Mouse (Mus musculus): ENCODE measurements around the gene Cwc25. TPM values are rescaled to one million over a fixed set of nuclear protein-coding genes. Genes with fewer than 3 reads are reported as not detected.
A peak's percentile ranks its signal among the peaks of the same experiment; 100 is the strongest.
"Not testable (repeated sequence)": the region's sequence is repeated elsewhere in the genome, so short reads cannot be mapped to it uniquely, and the experiment has no call there.

Cwc25 gene
- polyA plus RNA-seq, 1 experiment = 8.5 TPM

GRCm38 (mm10) chr11:97796910-97797309 lies 30.6 kb upstream of the Cwc25 start:
- Histone ChIP-seq H3K27ac (ENCODE audit: insufficient read depth, low read depth, low read length) (no peak overlapping the region), H3K4me1 (ENCODE audit: control insufficient read depth, insufficient read depth, low read length) (peaks cover 8% of the 10 kb centered on the region), H3K36me3 (ENCODE audit: control insufficient read depth, insufficient read depth, low read length) (no peaks in the 10 kb centered on the region), H3K4me3 (ENCODE audit: insufficient read depth, low read depth, low read length) (no peak overlapping the region), H3K27me3 (replicated peaks; ENCODE audit: control insufficient read depth, insufficient read depth, low read length) (no peaks in the 10 kb centered on the region)
- TF ChIP-seq POLR2A (IDR thresholded peaks at IDR 0.05; ENCODE audit: low read depth, low read length) = no peak
- TF ChIP-seq CTCF (conservative IDR thresholded peaks at IDR 0.05; ENCODE audit: insufficient read depth, insufficient read length, low read depth, low read length) = 0 out of 2 replicates have a peak, but pooled peaks have one; percentile 14
- peak; percentile 82 for DNase-seq
- WGBS = 9% methylated on average over 6 of the region's 6 CpGs

GRCm38 (mm10) chr11:97793165-97793564 lies 26.8 kb upstream of the Cwc25 start:
- Histone ChIP-seq H3K4me1 (ENCODE audit: control insufficient read depth, insufficient read depth, low read length) (no peaks in the 10 kb centered on the region), H3K27ac (ENCODE audit: insufficient read depth, low read depth, low read length) (no peak overlapping the region), H3K27me3 (replicated peaks; ENCODE audit: control insufficient read depth, insufficient read depth, low read length) (no peaks in the 10 kb centered on the region), H3K4me3 (ENCODE audit: insufficient read depth, low read depth, low read length) (no peak overlapping the region), H3K36me3 (ENCODE audit: control insufficient read depth, insufficient read depth, low read length) (no peaks in the 10 kb centered on the region)
- TF ChIP-seq CTCF (conservative IDR thresholded peaks at IDR 0.05; ENCODE audit: insufficient read depth, insufficient read length, low read depth, low read length) = 0 out of 2 replicates have a peak, but pooled peaks have one; percentile 15
- TF ChIP-seq POLR2A (IDR thresholded peaks at IDR 0.05; ENCODE audit: low read depth, low read length) = no peak
- WGBS = 6% methylated on average over 2 of the region's 2 CpGs
- DNase-seq = peak; percentile 78

GRCm38 (mm10) chr11:97790778-97791438 lies 24.6 kb upstream of the Cwc25 start:
- H3K36me3 ChIP-seq (ENCODE audit: control insufficient read depth, insufficient read depth, low read length); DNase-seq; H3K27ac ChIP-seq (ENCODE audit: insufficient read depth, low read depth, low read length); H3K4me1 ChIP-seq (ENCODE audit: control insufficient read depth, insufficient read depth, low read length); H3K4me3 ChIP-seq (ENCODE audit: insufficient read depth, low read depth, low read length); H3K27me3 ChIP-seq (replicated peaks; ENCODE audit: control insufficient read depth, insufficient read depth, low read length): not testable (repeated sequence)
- 66% methylated on average over 2 of the region's 2 CpGs for WGBS

GRCm38 (mm10) chr11:97789727-97790126 lies 23.4 kb upstream of the Cwc25 start:
- Histone ChIP-seq H3K27ac (ENCODE audit: insufficient read depth, low read depth, low read length) (no peak overlapping the region), H3K36me3 (ENCODE audit: control insufficient read depth, insufficient read depth, low read length) (no peaks in the 10 kb centered on the region), H3K4me1 (ENCODE audit: control insufficient read depth, insufficient read depth, low read length) (no peaks in the 10 kb centered on the region), H3K4me3 (ENCODE audit: insufficient read depth, low read depth, low read length) (no peak overlapping the region), H3K27me3 (replicated peaks; ENCODE audit: control insufficient read depth, insufficient read depth, low read length) (no peaks in the 10 kb centered on the region)
- WGBS = 80% methylated on average over 5 of the region's 5 CpGs
- DNase-seq = no peak
- TF ChIP-seq CTCF (conservative IDR thresholded peaks at IDR 0.05; ENCODE audit: insufficient read depth, insufficient read length, low read depth, low read length) (no peak), POLR2A (IDR thresholded peaks at IDR 0.05; ENCODE audit: low read depth, low read length) (no peak)

GRCm38 (mm10) chr11:97787961-97788360 lies 21.6 kb upstream of the Cwc25 start:
- 93% methylated on average over 3 of the region's 3 CpGs for WGBS
- no peak for DNase-seq
- no peak for TF ChIP-seq POLR2A (IDR thresholded peaks at IDR 0.05; ENCODE audit: low read depth, low read length)
- TF ChIP-seq CTCF (conservative IDR thresholded peaks at IDR 0.05; ENCODE audit: insufficient read depth, insufficient read length, low read depth, low read length) = no peak
- no peak overlapping the region for H3K27ac ChIP-seq (ENCODE audit: insufficient read depth, low read depth, low read length)
- no peak overlapping the region for H3K4me3 ChIP-seq (ENCODE audit: insufficient read depth, low read depth, low read length)
- no peaks in the 10 kb centered on the region for H3K27me3 ChIP-seq (replicated peaks; ENCODE audit: control insufficient read depth, insufficient read depth, low read length)
- H3K36me3 ChIP-seq (ENCODE audit: control insufficient read depth, insufficient read depth, low read length) = no peaks in the 10 kb centered on the region
- no peaks in the 10 kb centered on the region for H3K4me1 ChIP-seq (ENCODE audit: control insufficient read depth, insufficient read depth, low read length)

GRCm38 (mm10) chr11:97782564-97782895 lies 16.2 kb upstream of the Cwc25 start:
- Histone ChIP-seq H3K27ac (ENCODE audit: insufficient read depth, low read depth, low read length) (peak overlapping the region; percentile 49), H3K36me3 (ENCODE audit: control insufficient read depth, insufficient read depth, low read length) (peaks cover 6% of the 10 kb centered on the region), H3K27me3 (replicated peaks; ENCODE audit: control insufficient read depth, insufficient read depth, low read length) (no peaks in the 10 kb centered on the region), H3K4me1 (ENCODE audit: control insufficient read depth, insufficient read depth, low read length) (peaks cover 6% of the 10 kb centered on the region; the same call in 1 of the 2 replicates), H3K4me3 (ENCODE audit: insufficient read depth, low read depth, low read length) (peak overlapping the region; percentile 68)
- 0% methylated on average over 10 of the region's 10 CpGs for WGBS
- TF ChIP-seq CTCF (conservative IDR thresholded peaks at IDR 0.05; ENCODE audit: insufficient read depth, insufficient read length, low read depth, low read length) (no peak), POLR2A (IDR thresholded peaks at IDR 0.05; ENCODE audit: low read depth, low read length) (no peak)
- DNase-seq = no peak

- peak; percentile 99 for DNase-seq
- H3K27ac ChIP-seq (ENCODE audit: insufficient read depth, low read depth, low read length) = peak within 1 kb of the TSS; percentile 73
- peaks cover 6% of the 10 kb centered on the region; the same call in 1 of the 2 replicates for H3K4me1 ChIP-seq (ENCODE audit: control insufficient read depth, insufficient read depth, low read length)
- peaks cover 8% of the 10 kb centered on the region for H3K36me3 ChIP-seq (ENCODE audit: control insufficient read depth, insufficient read depth, low read length)
- H3K4me3 ChIP-seq (ENCODE audit: insufficient read depth, low read depth, low read length) = peak within 1 kb of the TSS; percentile 68
- under 1% methylated on average over 67 of the region's 67 CpGs for WGBS
- H3K27me3 ChIP-seq (replicated peaks; ENCODE audit: control insufficient read depth, insufficient read depth, low read length) = no peaks in the 10 kb centered on the region
- no peak for TF ChIP-seq CTCF (conservative IDR thresholded peaks at IDR 0.05; ENCODE audit: insufficient read depth, insufficient read length, low read depth, low read length)
- TF ChIP-seq POLR2A (IDR thresholded peaks at IDR 0.05; ENCODE audit: low read depth, low read length) = peak; percentile 82
Measured at GRCm38 (mm10) chr11:97781832-97782563, 15.6 kb upstream of the Cwc25 start, which contains the start of gene Rpl23. Gene Rpl23, minus strand, starts transcription at chr11:97782437.
